Mouse (Mus musculus): ENCODE measurements around the gene Ctnnd2.

Gene Ctnnd2

GRCm38 (mm10) chr15:30719226-30719625, 546.8 kb downstream of the Ctnnd2 start:
- DNase-seq (ENCODE audit: low spot score): no peak

GRCm38 (mm10) chr15:30721098-30721497, 548.7 kb downstream of the Ctnnd2 start:
- no peak for DNase-seq (ENCODE audit: low spot score)

DNA sequence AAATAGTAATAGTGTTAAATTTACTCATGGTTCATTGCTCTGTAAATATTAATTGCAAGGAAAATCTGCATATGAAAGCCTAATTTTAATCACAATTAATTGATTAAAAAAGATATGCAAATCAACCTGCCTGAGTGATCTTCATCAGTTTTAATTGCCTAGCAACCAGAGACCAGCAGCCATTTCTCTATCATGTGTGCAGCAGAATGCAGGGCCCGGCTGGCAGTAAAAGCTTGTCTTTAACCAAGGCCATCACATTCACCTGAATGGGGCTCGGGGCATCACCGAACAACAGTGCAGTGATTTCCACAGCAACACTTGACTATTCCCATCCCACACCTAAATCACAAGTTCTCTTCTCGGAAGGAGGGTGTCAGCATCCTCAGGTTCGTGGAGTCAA, 553.7 kb downstream of the Ctnnd2 start:
- DNase-seq (ENCODE audit: low spot score): no peak

DNA sequence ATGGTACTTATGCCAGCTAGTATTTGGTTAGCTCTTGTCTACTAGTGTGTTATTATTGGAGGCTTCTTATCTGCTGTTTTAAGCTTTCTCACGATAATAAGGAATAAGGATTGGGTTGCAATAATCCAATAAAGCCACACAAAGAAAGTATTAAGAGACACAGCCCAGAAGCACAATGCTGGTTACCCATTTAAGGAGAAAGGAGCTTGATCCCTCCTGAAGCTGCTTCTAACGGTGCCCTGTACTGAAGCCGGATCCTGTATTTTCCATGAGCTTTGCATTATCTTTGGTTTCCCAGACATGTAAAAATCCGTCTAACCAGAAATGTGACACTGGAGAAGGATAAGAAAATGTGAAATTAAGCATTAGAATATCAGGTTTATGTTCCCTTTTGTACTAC, 565.8 kb downstream of the Ctnnd2 start:
- DNase-seq (ENCODE audit: low spot score): no peak

DNA sequence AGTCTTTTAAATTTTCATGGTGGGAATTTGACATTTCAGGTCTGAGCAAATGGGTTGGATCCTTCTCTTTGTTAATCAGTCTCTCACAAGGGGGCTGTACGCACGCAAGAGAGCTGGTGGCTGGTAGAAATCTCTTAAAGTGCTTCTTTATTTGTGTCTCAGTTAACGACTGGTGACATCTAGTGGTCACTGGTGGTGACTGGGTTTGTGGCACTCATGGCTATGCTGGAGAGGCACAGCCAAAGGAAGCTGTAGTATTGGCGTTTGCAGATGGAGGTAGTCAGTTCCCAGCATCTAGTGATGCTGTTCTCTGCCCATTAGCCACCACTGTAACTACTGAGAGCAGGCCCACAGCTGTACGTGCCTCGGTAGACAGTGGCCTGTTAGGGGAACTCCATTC, 568.3 kb downstream of the Ctnnd2 start:
- no peak for DNase-seq (ENCODE audit: low spot score)

DNA sequence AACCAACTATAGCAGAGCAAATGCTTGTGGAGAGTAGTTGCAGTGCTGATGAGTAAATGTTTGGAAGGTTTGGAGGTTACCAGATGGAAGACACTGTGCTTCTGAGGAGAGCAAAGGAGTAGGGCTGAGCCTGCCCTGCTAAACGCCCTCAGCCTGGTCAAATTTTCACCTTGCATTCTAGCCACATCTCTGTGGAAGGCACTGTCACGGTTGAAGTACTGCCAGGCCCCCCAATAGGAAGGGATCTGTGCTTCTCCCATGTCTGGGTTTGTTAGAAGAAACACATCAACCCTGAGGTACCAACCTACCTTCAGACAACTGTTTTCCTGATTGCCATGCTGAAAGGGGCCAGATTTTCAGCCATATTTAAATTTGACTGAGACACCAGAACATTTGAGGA, 585.6 kb downstream of the Ctnnd2 start:
- no peak for DNase-seq (ENCODE audit: low spot score)

DNA sequence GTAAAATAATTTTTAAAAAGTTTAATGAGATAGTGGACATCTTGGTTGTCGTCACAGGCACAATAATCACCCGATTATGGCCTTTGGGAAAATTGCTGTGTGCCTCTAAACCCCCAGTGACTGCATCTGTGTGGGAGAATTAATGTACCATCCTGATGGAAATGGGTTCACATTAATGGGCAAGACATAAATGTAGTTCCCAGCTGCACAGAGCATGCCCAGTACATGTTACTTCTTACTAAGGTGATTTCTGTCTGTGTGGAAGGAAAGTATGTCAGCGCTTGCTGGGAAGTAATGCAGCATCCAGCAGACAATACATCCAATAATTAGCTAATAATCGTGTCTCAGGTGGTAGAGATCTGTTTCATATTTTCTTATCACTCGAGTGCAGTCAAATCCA, 589.8 kb downstream of the Ctnnd2 start:
- no peak for DNase-seq (ENCODE audit: low spot score)

DNA sequence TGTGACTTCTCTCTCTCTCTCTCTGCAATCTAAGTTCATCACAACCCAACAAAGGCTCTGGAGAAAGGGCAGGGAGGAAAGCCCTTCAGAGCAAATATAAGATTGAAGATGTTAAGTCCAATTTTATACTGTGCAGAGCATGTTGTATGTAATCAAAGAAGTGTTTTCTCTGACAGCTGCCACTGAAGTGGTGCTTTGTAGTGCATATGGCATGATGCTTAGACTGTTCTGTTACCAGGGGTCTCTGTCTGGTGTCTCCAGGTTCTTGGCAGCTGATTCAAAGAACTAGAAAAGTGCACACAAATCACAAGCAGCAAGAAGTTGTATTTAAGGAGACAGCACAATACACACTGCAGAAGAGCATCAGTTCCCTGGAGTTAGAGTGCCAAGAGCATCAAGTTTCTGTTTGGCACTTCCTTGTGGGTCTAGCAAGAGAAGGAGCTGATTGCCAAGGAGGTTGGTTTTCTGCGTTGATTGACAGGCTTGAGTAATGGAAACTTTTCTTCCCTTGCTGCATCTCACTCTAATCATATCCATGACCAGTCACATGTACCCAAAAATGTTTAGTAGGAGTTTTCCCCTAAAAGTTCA, 590.4 kb downstream of the Ctnnd2 start:
- no peak for DNase-seq (ENCODE audit: low spot score)

GRCm38 (mm10) chr15:30776931-30777330, 604.5 kb downstream of the Ctnnd2 start:
- no peak for DNase-seq (ENCODE audit: low spot score)

GRCm38 (mm10) chr15:30777801-30778200, 605.4 kb downstream of the Ctnnd2 start:
- DNase-seq (ENCODE audit: low spot score): no peak

GRCm38 (mm10) chr15:30779903-30780302, 607.5 kb downstream of the Ctnnd2 start:
- no peak for DNase-seq (ENCODE audit: low spot score)

- DNase-seq (ENCODE audit: low spot score): no peak
Measured at GRCm38 (mm10) chr15:30780977-30781376, 608.6 kb downstream of the Ctnnd2 start.

GRCm38 (mm10) chr15:30785706-30786320, 613.4 kb downstream of the Ctnnd2 start:
- no peak for DNase-seq (ENCODE audit: low spot score)

DNA sequence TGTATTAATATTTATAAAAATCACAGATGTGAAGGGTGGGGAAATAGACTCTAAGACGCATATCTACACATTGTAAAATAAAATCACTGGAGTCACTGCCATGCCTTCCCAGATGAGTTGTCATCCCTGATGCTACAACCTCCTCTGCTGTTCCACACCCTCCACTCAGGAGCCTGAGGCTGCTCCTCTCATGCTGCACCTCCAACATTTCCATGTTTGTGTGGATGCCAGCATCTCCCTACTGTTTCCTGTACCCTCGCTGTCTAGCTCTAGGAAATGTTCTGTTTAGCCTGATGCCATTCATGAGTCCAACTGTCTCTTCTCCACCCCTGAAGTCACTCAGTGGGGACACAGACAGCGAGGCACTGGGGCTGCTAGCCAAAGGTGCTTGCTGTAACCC, 620.9 kb downstream of the Ctnnd2 start:
- DNase-seq (ENCODE audit: low spot score): no peak

GRCm38 (mm10) chr15:30795723-30796122, 623.3 kb downstream of the Ctnnd2 start:
- no peak for DNase-seq (ENCODE audit: low spot score)

DNA sequence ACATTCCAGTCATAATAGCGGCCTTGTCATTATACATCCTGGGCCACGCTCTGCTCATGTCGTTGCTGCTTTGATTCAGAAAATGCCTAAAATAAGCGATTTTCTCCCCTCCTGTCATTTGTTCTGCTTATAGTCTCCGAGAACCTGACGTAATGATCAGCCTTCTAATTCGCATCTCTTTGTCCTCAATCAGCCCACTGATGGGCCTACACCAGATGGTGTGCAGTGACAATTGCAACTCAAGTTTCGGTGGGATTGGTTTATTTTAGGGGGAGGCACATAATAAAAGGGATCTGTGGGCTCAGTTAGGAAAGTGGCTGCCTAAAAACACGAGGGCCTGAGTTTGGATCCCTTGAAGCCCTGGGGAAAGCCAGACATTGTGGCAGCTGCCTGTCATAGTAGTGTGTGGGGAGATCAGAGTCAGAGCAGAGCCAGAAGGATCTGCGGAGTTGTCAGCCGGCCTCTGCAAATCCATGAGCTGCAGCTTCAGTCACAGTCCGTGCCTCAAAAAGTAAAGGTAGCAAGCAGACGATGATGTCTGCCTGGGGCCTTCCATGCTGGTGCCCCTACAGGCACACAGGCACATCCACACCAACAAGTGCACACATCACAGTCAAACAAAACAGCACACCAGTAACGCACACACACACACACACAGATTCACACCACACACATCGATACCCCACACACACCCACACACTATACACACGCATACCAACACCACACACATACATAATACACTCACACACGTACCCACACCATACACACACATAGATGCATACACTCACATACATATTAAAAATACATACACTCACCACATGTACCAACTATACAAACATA, 655.3 kb downstream of the Ctnnd2 start:
- DNase-seq (ENCODE audit: low spot score): no peak

DNA sequence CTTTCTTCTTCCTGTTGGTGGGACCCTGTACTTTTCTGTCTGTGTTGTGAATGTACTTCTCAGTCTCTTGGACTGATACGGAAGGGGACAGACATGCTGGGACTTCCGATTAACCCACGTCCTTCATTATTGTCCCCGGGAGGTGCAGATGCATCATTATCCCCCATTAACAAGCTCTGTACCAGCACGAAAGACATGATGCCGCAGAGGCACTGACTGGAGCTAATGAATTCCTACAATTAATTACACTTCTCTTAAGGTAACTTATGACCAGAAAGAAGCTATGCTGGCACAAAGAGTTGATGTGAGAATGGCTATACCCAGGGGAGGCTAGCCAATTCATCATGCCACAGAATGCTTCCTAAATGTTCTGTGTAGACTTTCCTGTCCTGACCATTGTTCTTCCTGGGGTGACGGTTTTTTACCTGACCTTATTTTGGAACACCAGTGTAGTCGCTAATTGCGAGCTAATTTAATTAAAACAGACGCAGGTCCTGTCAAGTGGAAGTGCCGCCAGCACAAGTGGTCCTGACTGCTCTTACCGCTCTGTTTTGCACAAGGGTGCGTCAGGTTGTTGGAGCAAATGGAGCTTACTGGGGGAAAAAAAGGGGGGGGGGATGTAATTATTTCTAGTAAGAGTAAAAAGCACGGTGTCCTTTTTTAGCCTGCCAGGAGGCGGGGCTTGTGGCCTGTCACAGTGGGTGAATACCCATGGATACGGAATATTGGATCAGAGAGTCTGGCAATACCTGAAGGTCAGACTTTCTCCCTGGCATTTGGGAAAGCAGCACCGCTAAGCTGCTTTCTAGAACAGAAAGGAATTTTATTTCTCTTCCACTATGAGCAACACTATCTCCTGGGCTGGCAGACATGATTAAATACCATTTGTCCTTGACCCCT, 685.1 kb downstream of the Ctnnd2 start:
- DNase-seq (ENCODE audit: low spot score): no peak

DNA sequence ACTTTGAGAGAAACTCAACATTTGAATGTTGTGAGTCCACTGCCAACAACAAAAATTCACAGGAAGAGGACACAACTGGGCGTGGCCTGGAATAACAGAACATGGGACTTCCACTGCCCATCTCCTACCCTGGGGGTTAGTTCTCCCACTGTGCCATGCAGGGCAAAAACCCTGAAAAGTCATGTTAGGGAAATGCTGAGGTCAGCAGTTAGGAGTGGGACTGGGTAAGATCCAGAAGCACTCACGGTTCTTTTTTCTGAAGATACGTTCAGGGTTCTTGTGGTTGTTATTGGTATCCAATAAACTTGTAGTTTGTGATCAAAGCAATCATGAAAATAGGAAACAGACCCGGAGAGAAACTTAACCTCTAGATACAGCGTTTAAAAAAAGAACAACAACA, 695.0 kb downstream of the Ctnnd2 start:
- DNase-seq (ENCODE audit: low spot score): no peak

GRCm38 (mm10) chr15:30869673-30870512, 697.5 kb downstream of the Ctnnd2 start:
- no peak for DNase-seq (ENCODE audit: low spot score)

DNA sequence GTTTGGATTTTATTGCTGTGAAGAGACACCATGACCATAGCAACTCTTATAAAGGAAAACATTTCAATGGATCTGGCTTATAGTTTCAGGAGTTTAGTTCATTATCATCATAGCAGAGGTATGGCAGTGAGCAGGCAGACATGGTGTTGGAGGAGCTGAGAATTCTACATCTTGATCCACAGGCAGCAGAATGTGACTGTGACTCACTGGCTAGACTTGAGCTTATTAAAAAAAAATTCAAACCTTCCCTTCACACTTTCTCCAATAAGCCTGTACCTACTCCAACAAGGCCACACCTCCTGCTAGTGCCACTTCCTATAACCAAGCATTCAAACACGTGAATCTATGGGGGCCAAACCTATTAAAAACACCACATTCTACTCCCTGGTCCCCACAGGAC, 703.1 kb downstream of the Ctnnd2 start:
- no peak for DNase-seq (ENCODE audit: low spot score)

DNA sequence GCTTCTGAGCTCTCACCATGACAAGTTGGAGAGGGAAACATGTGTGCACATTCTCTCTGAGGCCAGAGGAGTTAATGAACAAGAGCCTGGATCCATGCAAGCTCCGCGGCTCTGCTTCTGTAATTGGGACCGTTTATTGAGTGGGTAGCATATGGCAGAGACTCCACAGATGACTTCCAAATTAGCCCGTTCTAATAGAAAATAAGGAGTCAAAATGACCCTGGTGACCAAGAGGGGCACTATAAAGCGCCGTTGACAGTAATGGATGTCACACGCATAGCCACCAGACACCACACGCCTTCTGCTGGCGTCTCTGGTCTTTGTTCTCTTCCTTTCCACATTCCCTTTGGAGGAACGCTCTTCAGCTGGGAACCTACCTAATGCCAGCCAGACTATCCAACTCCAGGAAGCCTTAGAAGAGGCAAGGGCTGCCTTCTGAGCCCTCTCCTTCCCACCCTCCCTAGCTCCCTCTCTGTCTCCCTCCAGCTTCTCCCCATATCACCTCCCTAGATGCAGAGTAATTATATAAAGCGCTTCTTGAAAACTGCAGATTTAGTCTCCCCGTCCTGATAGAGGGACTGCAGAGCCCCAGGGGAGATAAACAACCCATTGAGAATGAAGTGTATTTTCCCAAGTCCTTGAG, 712.4 kb downstream of the Ctnnd2 start:
- no peak for DNase-seq (ENCODE audit: low spot score)
